Mouse (Mus musculus): ENCODE data around the gene Ctsa.
"Not testable (repeated sequence)": the region's sequence is repeated elsewhere in the genome, so short reads cannot be mapped to it uniquely, and the experiment has no call there.

The Ctsa gene

DNA sequence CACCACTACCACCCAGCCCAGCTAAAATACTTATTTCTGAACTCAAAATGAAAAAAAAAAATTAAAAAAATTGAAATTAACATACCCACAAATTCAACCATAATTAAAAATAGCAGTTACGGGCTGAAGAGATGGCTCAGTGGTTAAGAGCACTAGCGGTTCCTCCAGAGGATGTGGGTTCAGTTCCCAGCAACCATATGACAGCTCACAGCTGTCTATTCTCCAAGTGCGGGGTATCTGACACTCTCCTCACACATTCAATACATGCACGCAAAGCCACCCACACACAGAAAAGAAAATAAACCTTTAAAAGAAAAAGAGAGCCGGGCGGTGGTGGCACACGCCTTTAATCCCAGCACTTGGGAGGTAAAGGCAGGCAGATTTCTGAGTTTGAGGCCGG, 17.4 kb downstream of the Ctsa start:
- DNase-seq (ENCODE audit: low read depth), result no peak

GRCm38 (mm10) chr2:164855572-164855971, 22.9 kb downstream of the Ctsa start:
- DNase-seq (ENCODE audit: low read depth), result not testable (repeated sequence)

DNA sequence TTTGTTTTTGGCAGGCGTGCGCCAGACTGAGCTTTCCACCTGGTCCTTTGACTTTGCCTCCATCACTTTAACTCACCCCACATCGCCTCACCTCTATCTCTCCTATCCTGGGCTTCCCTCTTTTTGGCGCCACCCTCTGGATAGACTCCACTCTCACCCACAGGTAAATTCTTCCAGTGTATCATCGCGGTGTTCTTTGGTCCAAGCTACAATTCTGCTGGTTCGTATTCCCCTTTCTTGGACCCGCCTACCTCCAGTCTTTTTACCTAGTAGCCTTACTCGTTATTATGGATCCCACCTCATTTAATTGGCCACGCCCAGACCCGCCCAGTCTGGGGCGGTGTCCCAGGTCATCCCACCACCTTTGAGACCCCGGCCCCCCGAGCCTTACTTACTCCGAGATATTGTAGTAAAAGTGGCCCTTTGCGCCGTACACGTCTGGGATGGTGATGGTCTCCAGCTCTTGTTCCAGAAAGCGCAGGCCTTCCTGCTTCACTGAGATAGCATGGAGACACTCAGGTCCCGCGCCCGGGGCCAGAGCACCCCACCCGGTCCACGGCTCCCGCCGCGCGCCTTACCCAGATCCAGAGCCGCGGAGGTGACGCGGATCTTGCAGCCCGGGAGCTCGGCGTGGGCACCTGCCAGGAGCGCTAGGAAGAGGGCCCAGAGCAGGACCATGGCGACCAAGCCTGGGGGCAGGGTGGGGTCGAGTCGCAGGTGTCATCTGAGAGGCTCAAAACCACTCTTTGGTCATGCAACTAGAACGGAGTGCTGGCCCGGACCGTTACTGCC, 23.8 kb downstream of the Ctsa start:
- DNase-seq (ENCODE audit: low read depth), result peak; percentile 22

DNA sequence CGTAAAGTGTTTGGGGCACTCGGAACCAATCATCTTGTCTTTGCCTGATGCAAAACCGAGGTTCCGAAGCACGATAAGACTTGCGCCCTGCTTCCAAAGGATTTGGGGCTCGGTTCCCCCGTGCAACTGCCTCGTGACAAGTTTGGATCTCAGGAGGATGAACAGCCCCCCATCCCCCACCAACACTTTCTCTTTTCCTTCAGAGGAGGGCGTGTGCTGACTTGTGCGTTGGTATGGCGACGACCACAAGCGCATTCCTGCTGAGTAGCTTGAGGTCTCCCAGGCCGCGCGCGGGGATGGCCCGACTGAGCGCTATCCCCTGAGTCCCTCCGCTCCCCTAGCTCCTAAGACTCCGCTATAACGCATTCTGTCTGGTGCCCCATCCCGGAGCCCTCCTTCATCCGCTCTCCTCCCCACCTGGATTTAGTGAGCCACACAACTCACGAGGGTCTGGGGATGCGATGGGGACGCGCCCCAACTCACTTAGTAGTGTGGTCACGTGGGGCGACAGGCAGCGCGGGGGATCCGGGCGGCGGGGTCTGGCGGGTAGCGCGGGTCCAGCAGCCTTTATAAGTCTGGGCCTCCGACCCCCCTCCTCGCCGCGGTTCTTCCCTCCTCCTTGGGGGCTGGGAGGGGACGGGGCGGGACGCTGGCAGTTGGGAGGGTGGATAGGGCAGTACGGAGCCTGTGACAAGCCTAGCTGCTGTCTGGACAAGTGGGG, 24.6 kb downstream of the Ctsa start, which contains the start of gene Pltp:
TSS of gene Pltp (minus strand) at position 611 of the 721 bp plus-strand sequence.
- DNase-seq (ENCODE audit: low read depth), result peak; percentile 83

- DNase-seq (ENCODE audit: low read depth), result no peak
These were observed 25.3 kb downstream of the Ctsa start for GRCm38 (mm10) chr2:164857842-164858553.

GRCm38 (mm10) chr2:164859155-164859554, 26.5 kb downstream of the Ctsa start:
- DNase-seq (ENCODE audit: low read depth), result peak; percentile 45

DNA sequence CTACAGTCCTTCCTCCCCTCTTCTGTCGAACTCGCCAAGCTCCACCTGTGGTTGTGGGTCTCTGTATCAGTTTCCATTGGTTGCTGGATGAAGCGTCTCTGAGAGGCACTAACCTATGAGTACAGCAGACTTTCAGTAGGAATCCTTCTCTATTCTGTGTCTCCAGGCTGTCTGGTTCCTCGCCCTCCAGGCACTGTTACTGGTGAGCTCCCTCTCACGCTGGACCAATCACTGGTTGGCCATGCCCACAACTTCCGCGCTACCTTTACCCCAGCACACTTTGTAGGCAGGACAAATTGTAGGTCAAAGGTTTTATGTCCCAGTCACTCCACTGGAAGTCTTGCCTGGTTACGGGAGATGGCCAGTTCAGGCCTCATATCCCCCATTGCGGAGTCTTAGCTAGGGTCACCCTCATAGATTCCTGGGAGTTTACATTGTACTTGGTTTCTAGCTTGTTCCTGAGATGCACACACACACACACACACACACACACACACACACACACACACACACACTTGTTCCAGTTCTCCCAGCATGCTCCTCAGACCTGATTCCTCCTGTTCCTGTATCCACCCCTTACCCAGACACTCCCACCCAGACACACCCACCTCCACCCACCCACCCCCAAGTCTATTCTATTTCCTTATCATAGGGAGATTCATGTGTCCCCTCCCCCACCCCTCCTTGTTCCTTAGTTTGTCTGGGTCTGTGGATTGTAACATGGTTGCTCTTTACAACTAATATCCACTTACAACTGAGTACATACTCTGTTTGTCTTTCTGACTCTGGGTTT, 27.2 kb downstream of the Ctsa start:
- DNase-seq (ENCODE audit: low read depth), result peak; percentile 34

DNA sequence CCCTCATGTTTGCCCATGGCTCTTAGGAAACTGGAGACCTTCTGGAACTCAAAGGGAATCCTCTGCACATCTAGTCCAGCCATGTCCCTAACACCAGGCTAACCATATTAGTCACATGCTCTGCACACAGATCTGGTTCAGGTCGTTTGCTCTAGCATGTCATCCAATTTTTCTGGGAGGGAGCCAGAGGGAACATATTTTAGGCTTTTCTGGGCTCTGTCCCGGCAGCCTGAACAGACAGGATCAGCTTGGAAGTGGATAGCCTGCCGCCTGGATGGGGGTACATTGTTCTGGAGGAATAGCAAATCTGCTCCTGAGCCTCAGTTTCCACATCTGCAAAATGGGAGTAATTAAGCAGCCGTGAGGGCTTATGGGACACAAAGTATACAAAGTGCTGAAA, 28.4 kb downstream of the Ctsa start:
- no peak for DNase-seq (ENCODE audit: low read depth)

DNA sequence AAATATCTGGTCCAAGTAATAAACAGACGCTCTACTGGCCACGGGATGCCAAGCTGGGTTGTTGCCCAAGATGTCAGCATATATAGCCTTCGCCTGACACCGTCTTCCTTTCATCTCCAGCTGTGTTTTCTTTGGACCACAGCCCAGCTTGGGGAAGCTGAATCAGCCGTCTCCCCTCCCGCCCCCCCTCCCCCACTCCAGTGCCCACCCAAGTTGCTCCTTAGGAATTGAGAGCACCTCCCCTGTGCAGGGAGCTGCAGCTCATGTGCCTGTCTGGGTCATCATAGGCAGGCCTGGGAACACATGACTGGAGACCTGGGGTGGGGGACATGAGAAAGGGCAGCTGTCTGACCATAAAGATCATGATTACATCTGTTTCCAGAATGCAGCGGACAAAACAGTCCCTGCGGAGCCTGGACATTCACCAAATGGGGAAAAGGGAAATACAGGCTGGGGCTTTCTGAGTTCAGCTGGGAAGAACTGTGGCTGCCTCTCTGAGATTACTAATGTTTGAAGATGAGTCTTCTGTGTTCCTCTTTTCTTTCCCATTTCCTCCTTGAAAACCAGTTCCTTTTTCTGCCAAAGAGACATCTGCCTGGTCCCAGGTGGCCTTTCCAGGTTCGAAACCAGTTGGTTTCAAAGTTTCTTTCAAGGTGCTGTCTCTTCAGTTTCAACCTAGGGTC, 29.6 kb downstream of the Ctsa start:
- peak; percentile 89 for DNase-seq (ENCODE audit: low read depth)

DNA sequence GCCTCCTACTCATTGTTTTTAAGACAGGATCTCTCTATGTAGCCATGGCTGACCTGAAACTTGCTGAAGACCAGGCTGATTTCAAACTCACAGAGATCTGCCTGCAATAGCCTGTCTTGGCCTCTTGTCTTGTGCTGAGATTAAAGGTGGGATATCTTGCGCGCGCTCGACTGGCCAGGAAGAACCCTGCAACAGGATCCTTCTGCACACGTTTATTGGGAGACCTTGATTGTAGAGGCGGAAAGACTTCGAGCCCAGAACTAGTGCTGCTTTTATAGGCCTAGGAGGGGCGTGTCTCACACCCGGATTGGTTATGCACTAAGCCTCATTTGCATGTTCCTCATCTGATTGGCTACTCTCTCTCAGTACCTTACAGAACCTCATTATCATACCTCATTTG, 30.7 kb downstream of the Ctsa start:
- not testable (repeated sequence) for DNase-seq (ENCODE audit: low read depth)

DNA sequence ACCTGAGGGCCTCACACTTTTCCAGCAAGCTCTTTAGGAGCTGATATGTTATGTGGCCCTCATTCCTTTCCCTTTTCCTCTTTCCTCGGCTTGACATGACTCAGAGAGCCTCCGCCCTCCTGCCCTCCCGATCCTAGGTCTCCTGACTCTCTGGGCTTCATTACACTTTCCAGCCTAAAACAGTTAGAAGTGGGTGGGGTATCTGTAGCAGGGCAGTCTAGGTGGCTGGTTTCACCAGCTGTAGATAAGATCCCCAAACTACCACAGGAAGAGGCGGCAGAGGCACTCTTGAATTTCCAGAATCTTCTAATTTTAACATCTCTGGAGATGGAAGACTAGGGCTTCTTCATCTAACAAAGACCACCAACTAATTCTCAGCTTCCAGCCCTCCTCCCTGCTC, 31.9 kb downstream of the Ctsa start:
- DNase-seq (ENCODE audit: low read depth), result no peak

GRCm38 (mm10) chr2:164866741-164867551, 34.3 kb downstream of the Ctsa start:
- peak; percentile 70 for DNase-seq (ENCODE audit: low read depth)

- peak; percentile 48 for DNase-seq (ENCODE audit: low read depth)
These were observed 34.9 kb downstream of the Ctsa start for GRCm38 (mm10) chr2:164867566-164867965.

DNA sequence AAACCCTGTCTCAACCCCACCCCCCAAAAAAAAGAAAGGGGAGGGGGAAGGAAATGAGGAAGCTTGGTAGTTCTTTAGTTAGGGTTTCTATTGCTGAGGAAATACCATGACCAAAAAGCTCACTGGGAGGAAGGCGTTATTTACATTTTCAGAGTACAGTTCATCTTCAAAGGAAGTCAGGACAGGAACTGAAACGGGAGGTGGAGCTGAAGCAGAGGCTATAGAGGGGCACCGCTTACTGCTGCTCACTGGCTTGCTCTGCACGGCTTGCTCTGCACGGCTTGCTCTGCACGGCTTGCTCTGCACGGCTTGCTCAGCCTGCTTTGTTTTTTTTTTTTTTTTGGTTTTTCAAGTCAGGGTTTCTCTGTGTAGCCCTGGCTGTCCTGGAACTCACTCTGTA, 35.8 kb downstream of the Ctsa start:
- DNase-seq (ENCODE audit: low read depth), result no peak

GRCm38 (mm10) chr2:164871602-164872303, 39.1 kb downstream of the Ctsa start:
- peak; percentile 34 for DNase-seq (ENCODE audit: low read depth)

DNA sequence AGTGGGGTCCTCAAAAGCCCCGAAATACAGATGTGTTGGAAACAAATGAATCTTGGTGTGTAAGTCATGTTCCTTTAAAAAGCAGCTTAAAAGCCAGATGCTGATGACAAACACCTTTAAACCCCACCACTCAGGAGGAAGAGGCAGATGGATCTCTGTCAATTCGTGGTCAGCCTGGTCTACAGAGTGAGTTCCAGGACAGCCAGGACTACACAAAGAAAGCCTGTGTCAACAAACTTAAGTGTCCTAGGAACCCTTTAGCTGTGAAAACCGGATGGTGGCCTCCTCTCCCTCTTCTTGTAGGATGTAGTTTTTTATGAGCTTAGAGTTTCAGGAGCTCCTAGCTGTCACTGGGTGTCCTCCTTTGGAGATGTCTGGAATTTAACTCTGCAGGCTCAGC, 40.9 kb downstream of the Ctsa start:
- DNase-seq (ENCODE audit: low read depth), result no peak

- DNase-seq (ENCODE audit: low read depth), result peak; percentile 72
These were observed 41.6 kb downstream of the Ctsa start for GRCm38 (mm10) chr2:164874239-164874769.

- DNase-seq (ENCODE audit: low read depth), result not testable (repeated sequence)
These were observed 43.0 kb downstream of the Ctsa start for GRCm38 (mm10) chr2:164875648-164876047.

Measured in NIH3T3 (cell line).